Mouse (Mus musculus) hindbrain, embryonic 10.5 days (tissue): ENCODE measurements around the gene Olfr1385. TPM values are rescaled to one million over a fixed set of nuclear protein-coding genes. Genes with fewer than 3 reads are reported as not detected.
"Not testable (repeated sequence)": the region's sequence is repeated elsewhere in the genome, so short reads cannot be mapped to it uniquely, and the experiment has no call there.

ENCODE experiments used
- DNase-seq: peaks from one replicate; pipeline ENCODE4 v3.0.0-alpha.2; 2017; ENCODE audit warnings: low spot score
- H3K27ac ChIP-seq: fragments of 300-500 bp; sonication (generic); 2 replicates; pipeline ENCODE4 v1.5.1; 2016; ENCODE audit warnings: mild to moderate bottlenecking, moderate library complexity
- H3K27me3 ChIP-seq: fragments of 300-500 bp; sonication (generic); 2 replicates; pipeline ENCODE4 v1.6.1; 2016; ENCODE audit warnings: mild to moderate bottlenecking; ENCODE audit not compliant: poor library complexity, insufficient read depth, severe bottlenecking
- H3K36me3 ChIP-seq: fragments of 300-500 bp; sonication (generic); 2 replicates; pipeline ENCODE4 v1.6.1; 2016; ENCODE audit warnings: mild to moderate bottlenecking, moderate library complexity
- H3K4me1 ChIP-seq: fragments of 300-500 bp; sonication (generic); replicated peaks from 2 replicates; pipeline ENCODE4 v1.6.1; 2016; ENCODE audit warnings: mild to moderate bottlenecking
- H3K4me3 ChIP-seq: fragments of 300-500 bp; sonication (generic); 2 replicates; pipeline ENCODE4 v1.5.1; 2016; ENCODE audit warnings: mild to moderate bottlenecking, moderate library complexity
- H3K9me3 ChIP-seq: fragments of 300-500 bp; sonication (generic); 2 replicates; pipeline ENCODE4 v1.6.1; 2016; ENCODE audit warnings: mild to moderate bottlenecking, moderate library complexity
- WGBS: fragments of 180-500 bp; shearing (Covaris S2); methylation state at CpG from one replicate; pipeline ENCODE4 v1.1.7; 2016; 5-methylcytosine and 5-hydroxymethylcytosine counted together
- polyA plus RNA-seq: library from polyadenylated mRNA; unstranded; fragments of >200 nt; fragmentation: Nextera tagmentation; extraction: Ambion mirVana; gene quantifications from 2 replicates; pipeline ENCODE4 v1.2.1, GENCODE M21; 2016

Olfr1385 gene
- not detected in 2 replicates for polyA plus RNA-seq

- H3K9me3 ChIP-seq, H3K4me3 ChIP-seq, H3K27ac ChIP-seq, H3K27me3 ChIP-seq, DNase-seq, H3K4me1 ChIP-seq, H3K36me3 ChIP-seq: not testable (repeated sequence)
- WGBS: 73% methylated on average over 1 of the region's 1 CpGs
These were observed at the start of gene Olfr1385 for GRCm38 (mm10) chr11:49488770-49489169. Gene Olfr1385, plus strand, starts transcription at chr11:49489070.

DNA sequence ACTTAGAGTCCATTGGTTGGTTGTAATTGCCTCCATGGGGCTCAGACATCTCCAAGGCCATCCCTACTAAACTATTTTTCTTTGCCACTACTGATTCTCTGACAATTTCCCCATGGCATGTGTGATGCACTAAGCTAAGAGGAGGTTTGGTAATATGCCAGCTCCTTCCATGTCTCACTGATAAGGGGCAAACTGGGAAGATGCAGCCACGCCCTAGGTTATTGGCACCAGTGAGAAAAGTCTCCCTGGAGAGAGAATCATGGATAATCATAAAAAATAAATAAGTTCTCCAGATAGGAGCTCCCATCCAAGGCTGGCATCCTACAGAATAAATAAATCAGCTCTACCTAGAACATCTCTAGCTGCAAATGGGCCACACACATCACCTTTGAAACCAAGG, 33.8 kb upstream of the Olfr1385 start, which contains the start of gene Olfr1387:
Gene Olfr1387 (plus strand): TSS at position 301 of the 400 bp plus-strand sequence.
- DNase-seq: no peak
- Histone ChIP-seq H3K27ac (no peak within 1 kb of the TSS), H3K4me1 (no peaks in the 10 kb centered on the region), H3K9me3 (no peaks in the 10 kb centered on the region), H3K27me3 (no peaks in the 10 kb centered on the region), H3K4me3 (no peak within 1 kb of the TSS), H3K36me3 (no peaks in the 10 kb centered on the region)
- 73% methylated on average over 1 of the region's 1 CpGs for WGBS

GRCm38 (mm10) chr11:49464746-49465145, 24.1 kb upstream of the Olfr1385 start, which contains the start of gene Olfr1386:
Gene Olfr1386, plus strand, starts transcription at chr11:49465046.
- H3K27me3 ChIP-seq, H3K27ac ChIP-seq, H3K4me1 ChIP-seq, DNase-seq, H3K9me3 ChIP-seq, H3K36me3 ChIP-seq, H3K4me3 ChIP-seq: not testable (repeated sequence)
- 83% methylated on average over 3 of the region's 3 CpGs for WGBS

- Histone ChIP-seq H3K27ac (no peak overlapping the region), H3K4me1 (no peaks in the 10 kb centered on the region), H3K9me3 (no peaks in the 10 kb centered on the region), H3K27me3 (no peaks in the 10 kb centered on the region), H3K36me3 (no peaks in the 10 kb centered on the region), H3K4me3 (no peak overlapping the region)
- WGBS: 67% methylated on average over 4 of the region's 4 CpGs
- no peak for DNase-seq
These were observed 2.9 kb upstream of the Olfr1385 start for GRCm38 (mm10) chr11:49485973-49486372.

DNA sequence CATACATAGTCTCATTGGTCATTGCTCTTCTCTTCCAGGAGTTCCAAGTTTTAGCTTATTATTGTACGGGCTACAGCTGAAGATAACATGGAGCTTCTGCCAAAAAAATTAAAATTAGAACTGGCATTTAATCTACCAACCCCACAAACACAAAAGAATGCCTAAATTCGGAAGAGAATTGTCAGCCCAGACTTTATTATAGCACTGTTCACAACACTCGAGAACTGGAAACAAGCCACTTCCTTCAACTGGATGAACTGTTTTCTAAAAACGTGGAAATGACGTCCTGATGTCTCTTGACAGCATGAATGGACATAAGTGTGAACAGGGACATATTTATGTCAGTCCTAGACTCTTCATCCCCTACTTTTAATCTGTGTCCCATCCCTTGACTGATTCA, 29.2 kb downstream of the Olfr1385 start:
- DNase-seq: no peak
- Histone ChIP-seq H3K27ac (no peak overlapping the region), H3K4me1 (no peaks in the 10 kb centered on the region), H3K27me3 (no peaks in the 10 kb centered on the region), H3K4me3 (no peak overlapping the region), H3K36me3 (no peaks in the 10 kb centered on the region), H3K9me3 (no peaks in the 10 kb centered on the region)
- WGBS: 79% methylated on average over 5 of the region's 5 CpGs

DNA sequence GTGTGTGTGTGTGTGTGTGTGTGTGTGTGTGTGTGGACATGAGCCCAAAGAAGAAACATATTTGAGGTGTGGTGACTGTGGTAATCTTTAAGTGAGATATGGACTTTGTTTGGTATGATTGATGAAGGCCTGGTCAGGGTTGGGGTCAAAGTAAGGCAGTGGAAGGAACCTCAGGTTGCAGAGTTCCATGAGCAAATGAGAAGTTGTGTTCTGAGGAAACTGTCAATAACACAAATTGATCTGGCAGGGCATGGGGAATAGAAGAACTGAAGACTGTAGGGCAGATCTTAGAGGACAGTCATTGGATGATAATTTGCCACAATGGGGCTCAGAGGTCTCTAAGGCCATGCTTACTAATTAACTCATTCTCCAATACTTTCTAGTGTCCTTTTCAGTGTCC, 30.5 kb downstream of the Olfr1385 start, which contains the start of gene Olfr1383:
Gene Olfr1383 (plus strand): TSS at position 301 of the 400 bp plus-strand sequence.
- Histone ChIP-seq H3K36me3 (no peaks in the 10 kb centered on the region), H3K27ac (no peak within 1 kb of the TSS), H3K9me3 (no peaks in the 10 kb centered on the region), H3K4me1 (no peaks in the 10 kb centered on the region), H3K4me3 (no peak within 1 kb of the TSS), H3K27me3 (no peaks in the 10 kb centered on the region)
- no peak for DNase-seq

DNA sequence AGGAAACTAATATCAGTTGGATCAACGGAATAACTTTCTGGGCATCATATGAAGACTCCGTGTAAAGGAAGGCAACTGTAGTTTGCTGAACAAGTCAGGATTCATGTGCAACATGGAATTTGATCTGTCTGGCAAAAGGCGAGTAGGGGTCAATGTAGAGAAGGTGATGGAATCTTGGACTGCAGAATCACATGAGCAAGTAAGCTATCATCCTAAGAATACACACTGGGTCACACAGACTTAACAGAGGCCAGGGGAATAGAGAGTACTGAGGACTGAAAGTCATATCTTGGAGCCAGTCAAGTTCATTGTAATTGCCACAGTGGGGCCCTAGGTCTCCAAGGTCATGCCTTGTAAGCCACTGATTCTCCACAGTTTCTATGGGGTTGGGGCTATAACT, 39.1 kb downstream of the Olfr1385 start, which contains the start of gene Olfr1382:
Gene Olfr1382 (plus strand): TSS at position 301 of the 400 bp plus-strand sequence.
- H3K27ac ChIP-seq: no peak within 1 kb of the TSS
- 83% methylated on average over 3 of the region's 3 CpGs for WGBS
- H3K4me3 ChIP-seq: no peak within 1 kb of the TSS
- DNase-seq: no peak
- H3K36me3 ChIP-seq: no peaks in the 10 kb centered on the region
- H3K9me3 ChIP-seq: no peaks in the 10 kb centered on the region
- no peaks in the 10 kb centered on the region for H3K27me3 ChIP-seq
- no peaks in the 10 kb centered on the region for H3K4me1 ChIP-seq

DNA sequence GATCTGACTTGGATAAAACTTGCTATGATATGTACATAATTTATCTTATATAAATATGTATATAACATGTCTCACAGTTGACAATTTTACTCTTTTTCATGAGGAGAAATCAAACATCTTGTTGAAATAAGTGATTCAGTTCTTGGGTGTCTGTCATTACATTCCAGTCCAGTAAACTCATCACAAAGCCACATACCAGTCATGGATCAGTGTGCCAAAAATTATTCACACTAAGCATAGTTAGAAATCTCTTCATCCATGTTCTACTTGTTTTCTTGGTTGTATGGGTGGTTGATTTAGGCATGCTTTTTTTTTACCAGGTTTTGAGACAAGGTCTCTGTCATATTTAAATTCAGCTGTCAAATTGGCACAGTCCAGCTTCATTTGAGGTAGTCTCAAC, 43.9 kb downstream of the Olfr1385 start:
- no peak overlapping the region for H3K27ac ChIP-seq
- no peaks in the 10 kb centered on the region for H3K9me3 ChIP-seq

DNA sequence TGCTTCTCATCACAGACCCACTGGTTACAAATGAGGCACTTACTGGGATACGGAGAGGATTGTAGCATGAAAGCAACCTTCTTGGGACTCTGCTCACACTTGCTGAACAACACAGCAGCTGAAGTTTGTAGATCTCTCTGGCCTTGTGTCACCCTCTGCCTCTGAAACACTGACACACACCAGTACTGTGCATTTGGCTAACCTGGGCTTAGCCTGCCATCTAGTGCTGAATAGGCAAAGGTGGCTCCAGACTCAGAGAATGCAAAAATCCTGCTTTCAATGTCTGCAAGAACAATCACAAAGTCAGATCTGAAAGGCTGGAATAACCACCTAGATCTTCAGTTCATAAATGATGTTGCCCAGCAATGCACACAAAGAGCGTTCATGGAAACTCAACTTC, 47.8 kb downstream of the Olfr1385 start:
- H3K27ac ChIP-seq, H3K4me3 ChIP-seq, H3K27me3 ChIP-seq, H3K4me1 ChIP-seq, H3K36me3 ChIP-seq, DNase-seq, H3K9me3 ChIP-seq: not testable (repeated sequence)
- WGBS: 84% methylated on average over 2 of the region's 2 CpGs

More for the DNA sequence above, 43.9 kb downstream of the Olfr1385 start:
- no peak overlapping the region for H3K4me3 ChIP-seq
- H3K36me3 ChIP-seq: no peaks in the 10 kb centered on the region
- no peaks in the 10 kb centered on the region for H3K4me1 ChIP-seq
- DNase-seq: no peak
- no peaks in the 10 kb centered on the region for H3K27me3 ChIP-seq

GRCm38 (mm10) chr11:49543149-49543548, 54.3 kb downstream of the Olfr1385 start, which contains the start of gene Olfr1381:
Gene Olfr1381, plus strand, starts transcription at chr11:49543449.
- H3K9me3 ChIP-seq: not testable (repeated sequence)
- WGBS: 68% methylated on average over 3 of the region's 3 CpGs

More at GRCm38 (mm10) chr11:49543149-49543548, 54.3 kb downstream of the Olfr1385 start, which contains the start of gene Olfr1381:
- not testable (repeated sequence) for DNase-seq, H3K4me3 ChIP-seq, H3K36me3 ChIP-seq, H3K27ac ChIP-seq, H3K4me1 ChIP-seq, H3K27me3 ChIP-seq

Other genes starting within 250 kb of the Olfr1385 start
- gene Mgat1, start 244.9 kb upstream of the Olfr1385 start, polyA plus RNA-seq: 39.9 and 43.2 TPM in 2 replicates
- not detected in 2 replicates for gene Olfr1393, start 210.8 kb upstream of the Olfr1385 start, polyA plus RNA-seq
- gene Olfr1392, start 203.8 kb upstream of the Olfr1385 start, polyA plus RNA-seq: 0.10 TPM in 1 of 2 replicates, not detected in the other
- gene Olfr10, start 184.3 kb upstream of the Olfr1385 start, polyA plus RNA-seq: not detected in 2 replicates
- gene Olfr1391, start 166.3 kb upstream of the Olfr1385 start, polyA plus RNA-seq: not detected in 2 replicates
- not detected in 2 replicates for gene Olfr1390, start 153.9 kb upstream of the Olfr1385 start, polyA plus RNA-seq
- gene Olfr1389, start 66.0 kb upstream of the Olfr1385 start, polyA plus RNA-seq: not detected in 2 replicates
- 0.05 and 0.16 TPM in 2 replicates for gene Olfr1388, start 52.4 kb upstream of the Olfr1385 start, polyA plus RNA-seq
- not detected in 2 replicates for gene Olfr1387, start 33.7 kb upstream of the Olfr1385 start, polyA plus RNA-seq
- gene Olfr1386, start 24.0 kb upstream of the Olfr1385 start, polyA plus RNA-seq: not detected in 2 replicates
- not detected in 2 replicates for gene Olfr1384, start 17.7 kb downstream of the Olfr1385 start, polyA plus RNA-seq
- not detected in 2 replicates for gene Olfr1383, start 30.6 kb downstream of the Olfr1385 start, polyA plus RNA-seq
- not detected in 2 replicates for gene Olfr1382, start 39.2 kb downstream of the Olfr1385 start, polyA plus RNA-seq
- gene Olfr1381, start 54.4 kb downstream of the Olfr1385 start, polyA plus RNA-seq: not detected in 2 replicates
- gene Olfr1380, start 67.8 kb downstream of the Olfr1385 start, polyA plus RNA-seq: not detected in 2 replicates
- gene Flt4, start 120.2 kb downstream of the Olfr1385 start, polyA plus RNA-seq: 4.3 and 5.4 TPM in 2 replicates
- gene Scgb3a1, start 174.5 kb downstream of the Olfr1385 start, polyA plus RNA-seq: not detected in 2 replicates
- gene Cnot6, start 223.7 kb downstream of the Olfr1385 start, polyA plus RNA-seq: 57.3 and 60.8 TPM in 2 replicates